Mouse (Mus musculus): ENCODE measurements around the gene Stxbp5l. TPM values are rescaled to one million over a fixed set of nuclear protein-coding genes. Genes with fewer than 3 reads are reported as not detected.
"Not testable (repeated sequence)": the region's sequence is repeated elsewhere in the genome, so short reads cannot be mapped to it uniquely, and the experiment has no call there.

The Stxbp5l gene
- polyA plus RNA-seq, 1 experiment: 0.05 TPM

DNA sequence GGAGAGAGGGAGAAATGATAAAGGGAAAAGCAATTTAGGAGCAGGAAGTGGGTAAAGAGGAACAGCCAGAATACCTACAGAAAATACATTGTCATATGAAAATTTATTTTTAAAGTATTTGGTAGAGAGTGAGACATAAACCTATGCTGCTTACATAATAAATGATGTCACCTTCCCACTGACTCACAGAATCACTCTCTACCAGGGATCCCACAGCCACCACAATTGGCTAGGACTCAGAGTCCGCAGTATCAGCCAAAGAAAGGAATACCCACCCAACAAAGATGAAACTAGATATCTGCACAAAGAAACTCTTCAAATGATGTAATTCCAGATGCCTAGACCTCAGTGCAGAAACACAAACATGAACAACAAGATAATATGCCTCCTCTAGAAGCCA is 12.0 kb downstream of the Stxbp5l start:
- no peak for TF ChIP-seq POLR2A (IDR thresholded peaks at IDR 0.05; ENCODE audit: control insufficient read depth, extremely low read depth, insufficient read depth, low read length, poor library complexity)
- no peak for TF ChIP-seq CTCF (IDR thresholded peaks at IDR 0.05; ENCODE audit: borderline replicate concordance, control insufficient read depth, extremely low read depth, insufficient read depth, low read length, poor library complexity)
- Histone ChIP-seq H3K4me3 (ENCODE audit: control insufficient read depth, insufficient read depth, low read length) (no peak overlapping the region), H3K36me3 (ENCODE audit: control insufficient read depth, insufficient read depth, low read length) (no peaks in the 10 kb centered on the region), H3K27ac (ENCODE audit: control insufficient read depth, insufficient read depth, low read length) (no peak overlapping the region), H3K4me1 (replicated peaks; ENCODE audit: control insufficient read depth, insufficient read depth, low read length) (no peaks in the 10 kb centered on the region), H3K27me3 (ENCODE audit: control insufficient read depth, insufficient read depth, low read length) (no peaks in the 10 kb centered on the region)
- no peak for DNase-seq
- 86% methylated on average over 1 of the region's 1 CpGs for WGBS

DNA sequence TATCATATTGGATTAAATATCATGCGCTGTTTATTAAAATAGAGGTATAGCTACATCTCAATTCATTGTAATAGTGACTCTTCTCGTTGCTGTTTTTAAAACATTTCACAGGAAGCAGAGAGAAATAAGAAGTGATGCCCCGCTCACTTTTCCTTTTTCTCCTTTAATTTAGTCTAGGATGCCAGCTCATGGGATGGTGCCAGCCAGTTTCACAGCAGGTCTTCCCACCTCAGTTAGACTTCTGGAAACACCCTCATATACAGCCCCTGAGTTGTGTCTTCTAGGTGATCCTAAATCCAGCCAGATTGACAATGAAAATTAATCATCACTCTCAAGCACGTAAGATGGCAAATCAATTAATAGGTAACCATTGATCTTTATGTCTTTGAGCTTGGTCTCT is 17.3 kb downstream of the Stxbp5l start:
- Histone ChIP-seq H3K27me3 (ENCODE audit: control insufficient read depth, insufficient read depth, low read length) (no peaks in the 10 kb centered on the region), H3K27ac (ENCODE audit: control insufficient read depth, insufficient read depth, low read length) (no peak overlapping the region), H3K4me3 (ENCODE audit: control insufficient read depth, insufficient read depth, low read length) (no peak overlapping the region), H3K36me3 (ENCODE audit: control insufficient read depth, insufficient read depth, low read length) (no peaks in the 10 kb centered on the region), H3K4me1 (replicated peaks; ENCODE audit: control insufficient read depth, insufficient read depth, low read length) (no peaks in the 10 kb centered on the region)
- TF ChIP-seq CTCF (IDR thresholded peaks at IDR 0.05; ENCODE audit: borderline replicate concordance, control insufficient read depth, extremely low read depth, insufficient read depth, low read length, poor library complexity): no peak
- no peak for TF ChIP-seq POLR2A (IDR thresholded peaks at IDR 0.05; ENCODE audit: control insufficient read depth, extremely low read depth, insufficient read depth, low read length, poor library complexity)
- WGBS: 93% methylated on average over 4 of the region's 4 CpGs
- DNase-seq: no peak

DNA sequence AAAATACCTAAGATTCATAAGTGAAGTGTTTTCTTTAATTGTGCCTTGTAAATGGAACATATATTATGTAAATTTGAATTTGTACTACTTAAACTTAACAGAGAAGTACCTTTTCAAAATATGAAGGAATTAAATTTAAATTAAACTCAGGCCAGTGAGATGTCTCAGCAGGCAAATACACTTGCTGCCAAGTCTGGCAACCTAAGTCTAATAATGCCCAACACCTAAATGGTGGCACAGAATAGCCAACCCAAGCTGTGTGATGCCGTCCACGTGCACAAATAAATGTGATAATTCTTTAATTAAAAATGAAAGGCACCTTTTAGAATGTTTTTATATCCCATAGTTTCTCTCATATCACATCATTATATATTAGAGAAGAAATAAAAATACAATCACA is 20.8 kb downstream of the Stxbp5l start:
- DNase-seq: no peak
- Histone ChIP-seq H3K4me1 (replicated peaks; ENCODE audit: control insufficient read depth, insufficient read depth, low read length) (no peaks in the 10 kb centered on the region), H3K36me3 (ENCODE audit: control insufficient read depth, insufficient read depth, low read length) (no peaks in the 10 kb centered on the region), H3K27me3 (ENCODE audit: control insufficient read depth, insufficient read depth, low read length) (no peaks in the 10 kb centered on the region), H3K27ac (ENCODE audit: control insufficient read depth, insufficient read depth, low read length) (no peak overlapping the region), H3K4me3 (ENCODE audit: control insufficient read depth, insufficient read depth, low read length) (no peak overlapping the region)
- TF ChIP-seq POLR2A (IDR thresholded peaks at IDR 0.05; ENCODE audit: control insufficient read depth, extremely low read depth, insufficient read depth, low read length, poor library complexity) (no peak), CTCF (IDR thresholded peaks at IDR 0.05; ENCODE audit: borderline replicate concordance, control insufficient read depth, extremely low read depth, insufficient read depth, low read length, poor library complexity) (no peak)
- 93% methylated on average over 2 of the region's 2 CpGs for WGBS

DNA sequence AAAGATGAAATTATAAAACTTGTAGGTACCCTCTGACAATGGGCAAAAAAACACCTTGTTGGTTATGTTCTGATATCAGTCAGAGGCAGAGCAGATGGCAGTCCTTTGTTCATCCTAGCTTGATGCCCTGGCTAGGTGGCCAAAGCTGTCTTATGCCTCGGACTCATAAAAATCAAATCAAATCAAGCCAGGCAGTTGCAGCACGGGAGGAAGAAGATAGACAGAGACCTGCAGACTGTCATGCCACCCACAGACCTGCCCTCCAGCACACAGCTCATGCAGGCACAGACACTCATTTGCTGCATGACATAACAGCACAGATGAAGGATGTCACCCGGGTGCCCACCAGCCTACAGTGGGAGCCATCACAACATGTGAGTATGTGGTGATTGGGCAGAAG is 29.1 kb downstream of the Stxbp5l start:
- no peaks in the 10 kb centered on the region for H3K36me3 ChIP-seq (ENCODE audit: control insufficient read depth, insufficient read depth, low read length)
- no peaks in the 10 kb centered on the region for H3K27me3 ChIP-seq (ENCODE audit: control insufficient read depth, insufficient read depth, low read length)
- WGBS: 91% methylated on average over 3 of the region's 3 CpGs
- H3K4me3 ChIP-seq (ENCODE audit: control insufficient read depth, insufficient read depth, low read length): no peak overlapping the region
- H3K4me1 ChIP-seq (replicated peaks; ENCODE audit: control insufficient read depth, insufficient read depth, low read length): no peaks in the 10 kb centered on the region
- H3K27ac ChIP-seq (ENCODE audit: control insufficient read depth, insufficient read depth, low read length): no peak overlapping the region
- no peak for DNase-seq
- no peak for TF ChIP-seq POLR2A (IDR thresholded peaks at IDR 0.05; ENCODE audit: control insufficient read depth, extremely low read depth, insufficient read depth, low read length, poor library complexity)
- TF ChIP-seq CTCF (IDR thresholded peaks at IDR 0.05; ENCODE audit: borderline replicate concordance, control insufficient read depth, extremely low read depth, insufficient read depth, low read length, poor library complexity): no peak

DNA sequence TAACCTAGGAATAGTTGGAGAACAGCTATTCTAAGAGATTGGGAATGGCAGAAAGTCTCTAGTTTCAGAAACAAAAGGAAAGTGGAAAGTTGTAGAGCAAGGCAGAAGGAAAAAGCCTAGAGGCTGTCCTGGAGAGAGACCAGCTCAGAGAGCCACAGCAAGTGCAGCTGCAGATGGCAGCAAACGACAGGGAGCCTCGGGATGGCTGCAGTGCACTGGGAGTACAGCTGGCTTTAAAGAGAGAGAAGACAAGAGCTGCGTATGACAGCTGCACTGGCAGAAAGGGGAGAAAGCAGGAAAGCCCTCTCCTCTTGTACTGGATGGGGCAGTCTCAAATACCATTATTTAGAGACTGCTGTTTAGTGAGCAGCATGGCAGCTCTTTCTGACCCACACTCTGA is 37.7 kb downstream of the Stxbp5l start:
- Histone ChIP-seq H3K27ac (ENCODE audit: control insufficient read depth, insufficient read depth, low read length) (no peak overlapping the region), H3K4me3 (ENCODE audit: control insufficient read depth, insufficient read depth, low read length) (no peak overlapping the region), H3K4me1 (replicated peaks; ENCODE audit: control insufficient read depth, insufficient read depth, low read length) (no peaks in the 10 kb centered on the region), H3K36me3 (ENCODE audit: control insufficient read depth, insufficient read depth, low read length) (no peaks in the 10 kb centered on the region), H3K27me3 (ENCODE audit: control insufficient read depth, insufficient read depth, low read length) (no peaks in the 10 kb centered on the region)
- TF ChIP-seq POLR2A (IDR thresholded peaks at IDR 0.05; ENCODE audit: control insufficient read depth, extremely low read depth, insufficient read depth, low read length, poor library complexity) (no peak), CTCF (IDR thresholded peaks at IDR 0.05; ENCODE audit: borderline replicate concordance, control insufficient read depth, extremely low read depth, insufficient read depth, low read length, poor library complexity) (no peak)
- 37% methylated on average over 3 of the region's 3 CpGs for WGBS
- no peak for DNase-seq

DNA sequence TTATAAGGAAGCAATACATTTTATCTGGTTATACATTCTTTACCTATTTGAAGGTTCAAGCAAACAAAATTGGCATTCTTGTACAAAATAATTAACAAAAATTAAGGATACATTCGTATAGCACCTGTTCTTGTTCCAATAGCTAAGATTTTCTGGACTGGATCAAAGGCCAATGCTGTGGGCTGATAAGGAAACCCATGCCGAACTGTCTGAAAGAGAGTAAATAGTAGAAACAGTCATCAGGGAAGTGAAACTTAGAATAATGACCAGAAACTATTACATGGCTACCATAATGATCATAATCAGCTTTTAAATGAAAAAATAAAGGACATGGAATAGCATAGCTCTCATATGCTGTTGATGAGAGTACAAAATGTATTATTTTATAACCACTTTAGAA is 39.8 kb downstream of the Stxbp5l start:
- Histone ChIP-seq H3K4me3 (ENCODE audit: control insufficient read depth, insufficient read depth, low read length) (no peak overlapping the region), H3K27me3 (ENCODE audit: control insufficient read depth, insufficient read depth, low read length) (no peaks in the 10 kb centered on the region), H3K27ac (ENCODE audit: control insufficient read depth, insufficient read depth, low read length) (no peak overlapping the region), H3K36me3 (ENCODE audit: control insufficient read depth, insufficient read depth, low read length) (no peaks in the 10 kb centered on the region), H3K4me1 (replicated peaks; ENCODE audit: control insufficient read depth, insufficient read depth, low read length) (no peaks in the 10 kb centered on the region)
- 50% methylated on average over 2 of the region's 2 CpGs for WGBS
- no peak for DNase-seq
- TF ChIP-seq POLR2A (IDR thresholded peaks at IDR 0.05; ENCODE audit: control insufficient read depth, extremely low read depth, insufficient read depth, low read length, poor library complexity) (no peak), CTCF (IDR thresholded peaks at IDR 0.05; ENCODE audit: borderline replicate concordance, control insufficient read depth, extremely low read depth, insufficient read depth, low read length, poor library complexity) (no peak)

DNA sequence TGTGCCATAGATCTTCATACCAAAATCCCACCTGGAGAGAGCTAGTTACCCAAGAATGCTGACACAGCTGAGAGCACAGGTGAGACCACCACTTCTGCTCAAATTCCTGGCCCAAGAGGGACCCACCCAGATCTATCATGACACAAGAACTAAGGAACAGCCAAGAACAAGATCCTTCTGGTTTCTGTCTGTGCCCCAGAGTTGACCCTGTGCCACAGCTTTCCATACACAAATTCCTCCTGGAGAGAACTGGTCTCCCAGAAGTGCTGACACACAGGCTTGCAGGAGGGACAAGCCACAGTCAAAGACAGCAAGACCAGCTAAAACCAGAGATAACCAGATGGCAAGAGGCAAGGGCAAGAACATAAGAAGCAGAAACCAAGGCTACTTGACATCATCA is 43.3 kb downstream of the Stxbp5l start:
- not testable (repeated sequence) for DNase-seq; H3K27ac ChIP-seq (ENCODE audit: control insufficient read depth, insufficient read depth, low read length); H3K4me3 ChIP-seq (ENCODE audit: control insufficient read depth, insufficient read depth, low read length); H3K27me3 ChIP-seq (ENCODE audit: control insufficient read depth, insufficient read depth, low read length); H3K36me3 ChIP-seq (ENCODE audit: control insufficient read depth, insufficient read depth, low read length); H3K4me1 ChIP-seq (replicated peaks; ENCODE audit: control insufficient read depth, insufficient read depth, low read length)

All from thymus, adult 2 months (tissue).